Mouse (Mus musculus) hindbrain, embryonic 12.5 days (tissue): ENCODE measurements around the gene Adgrb2. TPM values are rescaled to one million over a fixed set of nuclear protein-coding genes. Genes with fewer than 3 reads are reported as not detected.

Experiments used
- ATAC-seq: fragments of 200-750 bp; cut with Nextera tagmentation; 2 replicates; pipeline ENCODE4 v1.8.0; 2017; ENCODE audit warnings: moderate TSS enrichment; ENCODE audit not compliant: low FRiP score
- H3K27ac ChIP-seq: fragments of 300-500 bp; sonication (generic); 2 replicates; pipeline ENCODE4 v1.5.1; 2016; ENCODE audit warnings: mild to moderate bottlenecking
- H3K27me3 ChIP-seq: fragments of 300-500 bp; sonication (generic); 2 replicates; pipeline ENCODE4 v1.6.1; 2016; ENCODE audit warnings: mild to moderate bottlenecking
- H3K36me3 ChIP-seq: fragments of 300-500 bp; sonication (generic); 2 replicates; pipeline ENCODE4 v1.6.1; 2016; ENCODE audit warnings: mild to moderate bottlenecking
- H3K4me1 ChIP-seq: fragments of 300-500 bp; sonication (generic); 2 replicates; pipeline ENCODE4 v1.6.1; 2016
- H3K4me2 ChIP-seq: fragments of 300-500 bp; sonication (generic); replicated peaks from 2 replicates; pipeline ENCODE4 v1.6.1; 2016; ENCODE audit warnings: mild to moderate bottlenecking
- H3K4me3 ChIP-seq: fragments of 300-500 bp; sonication (generic); 2 replicates; pipeline ENCODE4 v1.5.1; 2016; ENCODE audit warnings: mild to moderate bottlenecking
- H3K9ac ChIP-seq: fragments of 300-500 bp; sonication (generic); 2 replicates; pipeline ENCODE4 v1.6.1; 2016; ENCODE audit warnings: mild to moderate bottlenecking, moderate library complexity
- H3K9me3 ChIP-seq: fragments of 300-500 bp; sonication (generic); replicated peaks from 2 replicates; pipeline ENCODE4 v1.6.1; 2016; ENCODE audit warnings: mild to moderate bottlenecking
- WGBS: fragments of 180-500 bp; shearing (Covaris S2); methylation state at CpG from one replicate; pipeline ENCODE4 v1.1.7; 2016; 5-methylcytosine and 5-hydroxymethylcytosine counted together
- polyA plus RNA-seq: library from polyadenylated mRNA; unstranded; fragments of >200 nt; fragmentation: Nextera tagmentation; extraction: Ambion mirVana; gene quantifications from 2 replicates; pipeline ENCODE4 v1.2.1, GENCODE M21; 2016

Adgrb2 gene
- polyA plus RNA-seq, 1 experiment from 2014 or later = 12.6 TPM

- H3K4me2 ChIP-seq = no peak overlapping the region
- H3K27ac ChIP-seq = no peak overlapping the region
- no peak for ATAC-seq
- H3K9ac ChIP-seq = no peak overlapping the region
- H3K9me3 ChIP-seq = no peaks in the 10 kb centered on the region
- peaks cover 13% of the 10 kb centered on the region for H3K4me1 ChIP-seq
- H3K4me3 ChIP-seq = no peak overlapping the region
- no peaks in the 10 kb centered on the region for H3K27me3 ChIP-seq
- H3K36me3 ChIP-seq = no peaks in the 10 kb centered on the region
These were observed 76.3 kb downstream of the Adgrb2 start for GRCm38 (mm10) chr4:130060937-130061336.

- Histone ChIP-seq H3K4me2 (no peak overlapping the region), H3K4me3 (no peak overlapping the region), H3K27ac (no peak overlapping the region), H3K36me3 (no peaks in the 10 kb centered on the region), H3K4me1 (no peaks in the 10 kb centered on the region), H3K9me3 (no peaks in the 10 kb centered on the region), H3K27me3 (no peaks in the 10 kb centered on the region; the same call in 1 of the 2 replicates), H3K9ac (no peak overlapping the region)
- WGBS = 64% methylated on average over 7 of the region's 7 CpGs
- ATAC-seq = no peak
These were observed 78.5 kb downstream of the Adgrb2 start for GRCm38 (mm10) chr4:130063191-130063590.

GRCm38 (mm10) chr4:130066816-130067215 lies 82.1 kb downstream of the Adgrb2 start:
- Histone ChIP-seq H3K4me3 (no peak overlapping the region), H3K27ac (no peak overlapping the region), H3K9me3 (no peaks in the 10 kb centered on the region), H3K27me3 (no peaks in the 10 kb centered on the region; the same call in 1 of the 2 replicates), H3K4me2 (no peak overlapping the region), H3K9ac (no peak overlapping the region), H3K36me3 (no peaks in the 10 kb centered on the region), H3K4me1 (no peaks in the 10 kb centered on the region)
- 11% methylated on average over 8 of the region's 8 CpGs for WGBS
- ATAC-seq = no peak

GRCm38 (mm10) chr4:130070523-130070922 lies 85.9 kb downstream of the Adgrb2 start:
- 63% methylated on average over 3 of the region's 3 CpGs for whole genome bisulfite sequencing
- Histone ChIP-seq H3K27me3 (no peaks in the 10 kb centered on the region; the same call in 1 of the 2 replicates), H3K9ac (no peak overlapping the region)

GRCm38 (mm10) chr4:130071758-130072157 lies 87.1 kb downstream of the Adgrb2 start:
- 89% methylated on average over 2 of the region's 2 CpGs for WGBS
- Histone ChIP-seq H3K9ac (no peak overlapping the region), H3K4me2 (no peak overlapping the region), H3K27me3 (peaks cover 2% of the 10 kb centered on the region), H3K4me3 (no peak overlapping the region), H3K4me1 (peaks cover 9% of the 10 kb centered on the region; the same call in 1 of the 2 replicates), H3K27ac (no peak overlapping the region), H3K9me3 (no peaks in the 10 kb centered on the region), H3K36me3 (no peaks in the 10 kb centered on the region)
- no peak for ATAC-seq

More at GRCm38 (mm10) chr4:130070523-130070922, 85.9 kb downstream of the Adgrb2 start:
- no peak for ATAC-seq
- Histone ChIP-seq H3K4me3 (no peak overlapping the region), H3K27ac (no peak overlapping the region), H3K4me1 (peaks cover 4% of the 10 kb centered on the region; the same call in 1 of the 2 replicates), H3K36me3 (no peaks in the 10 kb centered on the region), H3K4me2 (no peak overlapping the region), H3K9me3 (no peaks in the 10 kb centered on the region)

Other genes with a start within 250 kb of the Adgrb2 start
- 215 and 227 TPM in 2 replicates for gene Khdrbs1, start 242.6 kb upstream of the Adgrb2 start, polyA plus RNA-seq
- 347 and 360 TPM in 2 replicates for gene Ptp4a2, start 173.7 kb upstream of the Adgrb2 start, polyA plus RNA-seq
- 0.06 TPM in 1 of 2 replicates, not detected in the other for gene Spocd1, start 55.6 kb upstream of the Adgrb2 start, polyA plus RNA-seq
- 29.8 and 32.5 TPM in 2 replicates for gene Col16a1, start 63.0 kb downstream of the Adgrb2 start, polyA plus RNA-seq
- gene Pef1, start 117.7 kb downstream of the Adgrb2 start, polyA plus RNA-seq = 59.7 and 61.0 TPM in 2 replicates
- 1.0 and 1.3 TPM in 2 replicates for gene Hcrtr1, start 154.5 kb downstream of the Adgrb2 start, polyA plus RNA-seq
- 10.6 and 11.0 TPM in 2 replicates for gene Tinagl1, start 190.3 kb downstream of the Adgrb2 start, polyA plus RNA-seq
- gene Gm853, start 237.5 kb downstream of the Adgrb2 start, polyA plus RNA-seq = 1.1 and 1.4 TPM in 2 replicates